Mouse (Mus musculus) 416B (cell line): ENCODE measurements at regions not wholly inside any gene's neighbourhood (a gene's known extent, or its start where the extent isn't known, plus 50 kb on each side); places are given as distances from the start of the nearest gene placed in this dataset.
"Not testable (repeated sequence)": the region's sequence is repeated elsewhere in the genome, so short reads cannot be mapped to it uniquely, and the experiment has no call there.

ENCODE experiments used
- DNase-seq: peaks from one replicate; pipeline ENCODE4 v3.0.0; 2011; ENCODE audit warnings: low read depth

DNA sequence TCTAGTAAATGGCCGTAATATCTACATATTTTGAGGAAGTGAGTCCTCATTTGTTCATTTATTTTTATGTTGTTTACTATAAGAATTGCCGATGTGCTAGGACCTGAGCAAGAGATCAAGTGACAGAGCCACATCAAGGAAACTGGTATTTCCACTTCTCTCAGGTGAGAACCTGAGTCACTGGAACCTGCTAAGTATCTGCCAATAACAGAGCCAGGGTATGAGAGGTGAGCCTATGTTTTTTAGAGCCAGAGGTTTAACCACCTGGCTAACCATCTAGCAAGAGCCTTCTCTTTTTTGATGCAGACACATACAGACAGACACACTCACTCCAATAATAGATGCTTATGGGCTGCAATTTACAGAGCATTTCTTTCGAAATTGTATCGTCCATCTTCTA is 101.2 kb upstream of the Fam78b start:
- no peak for DNase-seq

DNA sequence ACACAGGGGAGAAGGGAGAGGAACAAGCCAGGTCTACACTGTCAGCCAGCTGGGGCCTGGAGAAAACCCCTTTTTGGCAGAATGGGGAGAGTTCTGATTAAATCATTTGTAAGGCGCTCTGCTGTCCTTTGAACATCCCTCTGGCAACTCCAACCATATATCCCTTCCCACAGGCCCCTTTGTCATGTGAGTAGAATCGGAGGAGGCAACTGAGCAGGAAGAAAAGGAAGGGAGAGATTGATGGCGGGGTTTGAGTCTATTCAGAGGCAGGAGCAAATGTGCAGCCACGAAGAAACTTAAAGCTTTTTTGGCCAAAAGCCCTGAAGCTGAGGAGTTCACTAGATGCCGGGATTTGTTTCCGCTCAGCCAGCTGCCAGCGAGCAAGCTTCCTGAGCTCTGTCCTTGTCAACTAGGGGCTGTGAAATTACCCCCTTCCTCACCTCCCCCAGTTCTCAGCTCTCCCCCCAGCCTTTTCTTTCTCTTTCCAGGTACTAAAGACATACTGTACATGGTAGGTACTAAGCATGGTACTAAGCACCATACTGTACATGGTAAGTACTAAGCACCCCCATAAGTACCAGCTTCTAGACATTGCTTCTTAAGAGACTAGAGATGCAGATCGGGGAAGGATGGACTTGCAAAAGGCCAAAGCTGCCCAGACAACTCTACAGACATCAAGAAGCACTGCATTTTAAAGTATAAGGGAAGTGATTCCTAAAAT is 100.6 kb upstream of the Fam78b start:
- DNase-seq, result no peak

GRCm38 (mm10) chr1:166901574-166901973 is 99.6 kb upstream of the Fam78b start:
- no peak for DNase-seq

GRCm38 (mm10) chr1:166903417-166903816 is 97.8 kb upstream of the Fam78b start:
- no peak for DNase-seq

DNA sequence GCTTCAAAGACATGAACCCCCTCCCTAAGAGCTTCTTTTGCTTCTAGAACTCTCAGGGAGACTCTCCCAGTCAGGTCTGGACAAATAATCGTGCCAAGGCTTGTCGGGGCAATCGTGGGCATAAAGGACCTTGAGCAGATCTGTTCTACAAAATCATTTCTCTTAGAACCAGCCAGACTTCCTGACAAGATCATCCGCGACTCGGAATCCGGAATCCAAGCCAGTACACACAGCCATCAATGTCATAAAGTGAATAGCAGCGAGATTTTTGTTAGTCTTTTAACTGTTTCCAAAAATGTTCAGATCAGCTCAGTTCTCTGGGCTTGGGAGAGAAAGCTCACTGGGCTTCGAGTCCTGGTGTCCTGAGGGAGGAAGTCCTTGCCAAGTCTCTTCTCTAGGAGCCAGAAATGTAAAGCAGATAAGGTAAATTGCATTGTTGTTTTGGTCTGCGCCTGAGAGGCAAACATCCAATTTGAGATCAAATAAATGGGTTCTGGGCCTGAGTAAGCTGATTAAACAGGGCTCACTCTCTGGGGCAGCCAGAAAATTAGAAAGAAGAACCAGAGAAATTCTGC is 92.9 kb upstream of the Fam78b start:
- no peak for DNase-seq

- DNase-seq, result not testable (repeated sequence)
Measured at GRCm38 (mm10) chr1:166912195-166912594, 89.0 kb upstream of the Fam78b start.

DNA sequence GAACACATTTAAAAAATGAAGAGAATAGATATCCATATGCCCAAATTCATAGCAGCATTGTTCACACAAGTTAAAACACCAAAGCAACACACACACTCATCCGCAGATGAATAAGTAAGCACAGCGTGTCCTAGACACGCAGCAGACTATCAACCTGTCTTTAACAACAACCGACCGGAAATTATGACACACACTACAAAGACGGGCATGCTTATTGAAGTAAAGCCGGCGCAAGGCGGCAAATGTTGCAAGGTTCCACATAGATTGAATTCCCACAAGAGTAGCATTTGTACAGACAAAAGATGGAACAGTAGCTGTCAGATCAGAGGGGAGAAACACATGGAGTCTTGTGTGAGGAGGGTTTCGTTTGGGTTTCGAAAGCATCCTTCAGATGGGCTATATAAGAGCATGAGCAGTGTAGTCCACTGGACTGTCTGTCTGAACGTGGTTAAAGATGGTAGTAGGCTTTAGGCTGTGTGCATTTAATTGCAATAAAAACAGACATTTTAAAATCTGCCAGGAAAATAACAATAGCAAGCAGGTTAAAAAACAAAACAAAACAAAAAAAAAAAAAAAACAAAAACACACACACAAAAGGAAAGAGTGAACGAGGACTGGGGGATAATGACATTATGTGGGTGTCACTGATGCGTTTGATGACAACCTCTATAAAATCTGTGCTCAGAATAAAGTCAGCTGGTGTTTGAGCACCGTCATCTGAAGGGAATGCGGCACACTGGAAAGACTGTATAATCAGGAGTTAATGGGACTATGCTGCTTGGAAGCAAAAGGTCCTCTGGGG is 78.1 kb upstream of the Fam78b start:
- no peak for DNase-seq

DNA sequence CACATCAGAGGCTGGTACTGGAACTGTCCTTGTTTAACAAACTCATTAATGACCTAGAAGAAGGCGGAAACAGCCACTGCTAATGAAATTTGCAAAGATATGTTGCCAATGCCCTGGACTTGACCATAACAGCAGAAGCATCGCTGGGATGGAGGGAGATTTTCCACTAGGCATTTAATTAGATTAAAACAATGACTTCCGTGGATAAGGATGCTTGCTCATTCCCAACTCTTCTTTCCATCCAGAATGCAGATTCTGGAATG is 77.6 kb upstream of the Fam78b start:
- no peak for DNase-seq

GRCm38 (mm10) chr1:166924126-166924525 is 77.1 kb upstream of the Fam78b start:
- no peak for DNase-seq

DNA sequence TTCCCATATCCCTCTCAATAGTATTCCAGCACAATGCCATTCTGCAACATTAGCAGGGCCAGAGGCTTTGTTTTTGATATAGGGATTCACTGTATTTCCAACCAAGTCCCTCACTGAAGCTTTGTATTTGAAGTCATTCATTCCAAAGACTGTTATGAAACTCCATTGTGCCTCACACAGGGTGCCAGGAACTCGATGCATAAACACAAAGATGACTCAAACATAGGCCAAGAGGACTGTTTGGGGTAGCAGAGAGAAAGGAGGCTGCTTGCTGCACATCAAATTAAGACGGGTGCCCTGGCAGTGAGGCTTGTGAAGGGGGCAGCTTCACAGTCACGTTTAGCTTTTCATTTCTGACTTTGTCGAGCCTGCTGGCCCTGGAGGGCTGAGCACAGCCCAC is 75.1 kb upstream of the Fam78b start:
- DNase-seq, result no peak

DNA sequence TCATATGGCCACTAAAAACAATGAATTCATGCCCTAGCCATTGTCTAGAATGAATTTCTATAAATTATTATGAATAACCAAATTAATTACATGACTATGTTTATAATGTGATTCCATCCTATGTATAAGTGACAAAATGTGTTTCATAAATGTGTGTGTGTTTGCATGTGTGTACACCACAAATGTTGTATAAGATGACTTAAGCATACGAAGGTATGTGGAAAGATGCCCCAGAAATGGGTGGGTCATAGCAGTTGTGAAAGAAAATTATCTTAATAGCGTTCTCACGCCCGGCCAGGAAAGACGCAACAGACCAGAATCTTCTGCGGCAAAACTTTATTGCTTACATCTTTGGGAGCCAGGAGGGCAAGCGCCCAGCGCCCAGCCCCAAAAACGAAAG is 61.5 kb upstream of the Fam78b start:
- not testable (repeated sequence) for DNase-seq

DNA sequence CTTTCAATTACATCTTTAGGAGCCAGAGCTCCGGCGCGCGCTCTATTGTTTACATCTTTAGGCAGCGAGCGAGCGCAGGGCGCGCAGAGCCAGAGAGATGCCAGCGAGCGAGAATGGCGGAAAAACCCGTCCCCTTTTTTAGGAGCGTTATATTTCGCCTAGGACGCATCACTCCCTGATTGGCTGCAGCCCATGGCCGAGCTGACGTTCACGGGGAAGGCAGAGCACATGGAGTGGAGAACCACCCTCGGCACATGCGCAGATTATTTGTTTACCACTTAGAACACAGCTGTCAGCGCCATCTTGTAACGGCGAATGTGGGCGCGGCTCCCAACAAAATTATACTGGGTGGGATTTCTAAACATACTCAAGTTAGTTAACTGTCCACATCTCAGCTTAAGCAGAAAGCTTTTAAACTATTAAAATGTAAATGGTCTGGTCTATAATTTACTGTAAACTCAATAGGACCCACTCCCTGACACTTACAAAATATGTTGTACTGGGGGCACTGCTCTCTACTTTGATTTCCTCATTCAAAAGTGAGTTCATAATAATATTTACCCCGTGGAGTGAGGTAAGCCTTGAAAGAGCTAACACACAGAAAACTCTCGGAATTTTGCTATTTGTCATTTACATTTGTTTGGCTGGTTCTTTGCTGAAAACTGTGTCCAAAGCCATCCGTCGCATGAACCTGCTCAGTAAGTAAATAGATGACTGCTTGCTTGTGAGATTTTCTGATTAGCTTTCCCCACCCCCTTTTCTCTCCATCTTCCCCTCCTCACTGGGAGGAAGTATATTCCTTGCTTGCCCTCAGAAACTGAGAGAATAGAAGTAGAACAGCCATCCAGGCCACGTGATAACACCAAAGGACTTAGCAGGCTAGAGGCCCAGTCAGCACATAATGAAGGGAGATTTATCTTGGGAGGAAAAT is 60.8 kb upstream of the Fam78b start:
- not testable (repeated sequence) for DNase-seq

GRCm38 (mm10) chr1:166942201-166942600 is 59.0 kb upstream of the Fam78b start:
- no peak for DNase-seq

DNA sequence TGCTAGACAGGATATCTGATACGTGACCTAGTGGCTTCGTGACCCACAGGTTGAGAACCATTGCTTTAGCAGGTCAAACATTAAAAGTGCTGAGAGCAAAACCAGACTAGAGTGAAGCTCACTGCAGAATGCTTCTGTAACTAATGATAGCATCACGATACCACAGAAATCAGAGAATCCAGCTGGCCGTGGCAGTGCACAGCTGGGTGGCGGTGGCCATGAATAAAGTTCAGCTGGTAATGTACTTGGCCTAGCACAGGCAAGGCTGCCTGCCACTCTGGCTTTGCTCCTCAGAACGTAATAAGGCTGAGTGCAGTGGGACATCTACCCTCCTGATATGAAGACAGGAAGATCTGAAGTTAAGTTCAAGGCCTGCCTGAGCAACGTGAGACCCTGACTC is 56.7 kb upstream of the Fam78b start:
- no peak for DNase-seq

GRCm38 (mm10) chr1:166947844-166948702 is 53.1 kb upstream of the Fam78b start:
- DNase-seq, result no peak
